Mouse (Mus musculus) 3134 (cell line): ENCODE data around the gene Rps6.

Source experiments
- DNase-seq: peaks from one replicate; pipeline ENCODE4 v3.0.0-alpha.2; 2011; ENCODE audit warnings: low spot score; ENCODE audit not compliant: insufficient read length; ENCODE audit errors: extremely low read depth

The Rps6 gene

DNA sequence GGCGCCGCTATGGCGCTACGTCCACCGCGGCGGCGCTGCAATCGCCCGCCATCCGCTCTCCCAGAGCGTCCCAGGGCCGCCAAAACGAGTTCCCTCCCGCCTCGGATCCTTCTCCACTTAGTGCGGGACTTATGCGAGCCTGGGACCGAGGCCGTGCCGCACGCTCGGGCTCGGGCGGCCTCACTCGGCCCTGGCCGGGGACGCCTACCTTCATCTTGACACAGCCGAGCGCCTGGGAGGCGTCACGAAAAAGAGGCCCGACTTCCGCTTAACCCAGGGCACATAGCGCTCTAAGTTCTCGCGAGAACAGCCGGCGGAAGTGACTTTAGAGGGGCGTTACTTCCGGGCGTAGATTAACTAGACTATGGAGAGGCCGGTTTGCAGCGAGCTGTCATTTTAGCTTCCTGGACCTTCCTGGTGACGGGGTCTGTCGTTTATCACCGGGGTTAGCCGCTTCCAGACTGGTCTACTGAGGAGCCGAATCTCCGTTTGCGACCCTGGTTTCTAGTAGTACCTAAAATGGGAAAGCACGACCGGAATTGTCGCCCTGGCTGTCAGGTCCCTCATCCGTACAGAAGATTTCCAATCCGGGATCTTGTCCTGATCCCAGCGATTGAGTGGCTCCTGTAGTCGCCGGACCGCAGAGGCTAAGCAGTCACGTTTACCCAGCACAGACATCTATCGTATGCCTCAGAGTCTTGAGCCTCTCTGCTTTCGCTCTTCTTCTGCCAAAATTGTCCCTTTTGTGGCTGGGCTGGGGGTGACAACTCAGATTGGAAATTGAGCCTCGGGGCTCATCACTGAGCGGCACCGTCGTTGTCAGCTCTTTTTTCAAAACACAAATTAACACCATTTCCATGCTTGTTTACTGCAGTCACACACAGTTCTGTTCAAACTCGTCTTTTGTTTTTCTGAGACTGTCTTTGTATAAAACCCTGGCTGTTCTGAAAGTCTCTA lies at the start of gene Rps6:
Gene Rps6, minus strand, starts transcription at position 300 of the 957 bp plus-strand sequence.
- peak; percentile 86 for DNase-seq

DNA sequence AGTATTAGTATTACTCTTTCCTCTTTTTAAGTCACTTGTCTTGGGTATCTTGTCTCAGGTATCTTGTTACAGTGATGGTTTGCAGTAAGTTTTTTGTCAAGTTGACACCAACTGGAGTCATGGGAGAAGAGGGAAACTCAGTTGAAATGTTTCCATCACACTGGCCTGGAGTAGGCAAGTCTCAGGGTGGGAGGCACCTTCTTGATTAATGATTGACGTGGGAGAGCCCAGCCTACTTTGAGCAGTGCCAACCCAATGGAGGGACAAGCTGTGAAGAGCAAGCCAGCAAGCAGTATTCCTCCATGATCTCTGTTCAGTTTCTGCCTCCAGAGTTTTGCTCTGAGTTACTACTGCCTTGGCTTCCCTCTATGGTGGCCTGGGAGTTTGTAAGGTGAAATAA lies 48.7 kb upstream of the Rps6 start:
- no peak for DNase-seq

DNA sequence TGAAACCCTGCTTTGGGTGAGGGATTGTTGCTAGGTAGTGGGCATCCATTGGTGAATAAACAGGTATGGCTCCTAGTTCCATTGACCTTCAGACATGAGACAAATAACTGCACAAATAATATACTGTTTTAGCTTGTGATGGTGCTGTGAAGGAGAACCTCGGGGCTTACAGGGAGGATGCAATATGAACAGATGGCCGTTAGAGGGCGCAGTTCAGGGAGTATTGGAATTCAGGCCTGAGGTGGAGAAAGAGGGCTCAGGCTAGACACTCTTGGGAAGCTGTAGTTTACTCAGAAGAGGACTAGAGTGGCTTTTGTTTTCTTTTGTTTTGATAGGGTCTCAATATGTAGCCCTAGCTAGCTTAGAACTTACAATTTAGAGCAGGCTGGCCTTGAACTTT lies 47.8 kb upstream of the Rps6 start:
- no peak for DNase-seq

DNA sequence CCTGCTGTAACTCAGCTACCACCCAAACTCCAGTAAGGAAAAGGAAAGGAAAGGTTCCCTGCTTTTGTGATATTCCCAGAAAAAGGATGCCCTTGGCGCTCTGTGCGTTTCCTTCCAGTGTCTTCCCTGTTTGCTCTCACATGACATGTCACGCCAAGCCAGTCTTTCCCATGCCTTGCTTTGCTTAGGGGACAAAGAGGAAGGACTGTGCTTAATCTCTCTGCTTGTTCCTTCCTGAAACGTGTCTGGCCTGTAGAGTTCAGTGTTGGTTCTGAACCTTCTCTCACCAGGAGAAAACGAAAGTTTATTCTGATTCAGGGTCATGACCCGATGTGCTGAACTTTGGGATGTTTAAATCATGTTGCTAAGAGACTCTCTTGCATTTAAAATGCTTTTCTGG lies 45.1 kb upstream of the Rps6 start:
- no peak for DNase-seq

DNA sequence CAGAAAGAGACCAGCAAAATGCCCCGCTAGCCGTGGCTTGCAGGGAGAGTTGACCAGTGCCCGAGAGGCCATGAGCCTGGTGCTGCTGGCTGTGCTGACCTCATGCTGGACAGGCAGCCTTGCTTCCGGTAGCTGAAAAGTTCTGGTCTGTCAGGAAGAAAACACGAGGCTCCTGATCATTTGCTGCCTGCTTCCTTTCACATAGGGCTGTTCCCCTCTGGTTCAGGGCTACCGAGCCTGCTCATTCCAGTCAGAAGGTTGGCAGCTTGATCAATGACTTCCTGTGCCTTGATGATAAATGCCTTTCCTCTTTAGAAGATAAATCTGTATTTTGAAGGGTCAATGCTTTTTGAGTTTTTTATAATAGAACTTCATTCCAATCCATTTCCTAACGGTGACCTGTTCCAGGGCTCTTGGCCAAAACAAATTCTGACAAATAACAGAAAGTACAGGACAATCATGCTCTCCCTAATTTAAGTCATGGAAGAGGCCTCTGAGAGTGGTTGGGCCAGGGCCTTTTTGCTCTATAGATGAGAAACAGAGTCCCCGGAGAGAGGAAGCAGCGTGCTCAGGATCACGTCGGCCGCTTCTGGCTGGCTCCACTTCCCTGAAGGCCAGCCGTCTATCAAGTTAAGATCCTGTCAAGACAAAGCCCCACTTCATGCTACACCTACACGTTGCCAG lies 41.7 kb upstream of the Rps6 start:
- DNase-seq = peak; percentile 13

DNA sequence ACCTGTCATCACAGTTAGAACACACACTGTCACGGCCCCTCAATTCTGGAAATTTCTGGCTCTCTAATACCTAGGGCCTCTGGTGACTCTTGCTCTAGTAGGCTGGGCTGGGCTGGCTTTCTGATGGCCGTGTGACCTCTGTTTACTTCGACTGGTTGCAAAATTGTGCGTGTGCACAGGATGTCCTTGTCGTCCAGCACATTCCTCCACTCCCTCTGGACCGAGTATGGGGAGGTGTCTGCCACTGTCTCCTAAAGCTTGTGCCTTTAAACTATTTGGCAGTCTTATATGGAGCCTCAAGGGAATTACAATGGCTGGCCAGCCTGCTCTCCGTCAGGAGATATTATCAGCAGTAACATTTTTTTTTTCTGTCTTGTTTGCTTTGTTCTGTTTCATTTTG lies 40.2 kb upstream of the Rps6 start:
- no peak for DNase-seq

DNA sequence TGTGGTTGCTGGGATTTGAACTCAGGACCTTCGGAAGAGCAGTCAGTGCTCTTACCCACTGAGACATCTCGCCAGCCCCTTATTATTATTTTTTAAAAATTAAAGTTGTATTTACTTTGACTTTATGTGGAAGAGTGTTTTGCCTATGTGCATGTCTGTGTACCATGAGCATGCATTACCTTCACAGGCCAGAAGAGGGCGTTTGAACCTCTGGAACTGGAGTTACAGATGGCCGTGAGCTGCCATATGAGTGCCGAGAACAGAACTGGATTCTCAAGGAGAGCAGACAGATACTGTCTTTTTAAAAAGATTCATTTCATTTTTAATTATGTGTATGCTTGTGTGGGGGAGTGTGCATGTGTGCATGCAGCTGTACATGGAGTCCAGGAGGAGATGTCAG lies 30.7 kb upstream of the Rps6 start:
- no peak for DNase-seq

DNA sequence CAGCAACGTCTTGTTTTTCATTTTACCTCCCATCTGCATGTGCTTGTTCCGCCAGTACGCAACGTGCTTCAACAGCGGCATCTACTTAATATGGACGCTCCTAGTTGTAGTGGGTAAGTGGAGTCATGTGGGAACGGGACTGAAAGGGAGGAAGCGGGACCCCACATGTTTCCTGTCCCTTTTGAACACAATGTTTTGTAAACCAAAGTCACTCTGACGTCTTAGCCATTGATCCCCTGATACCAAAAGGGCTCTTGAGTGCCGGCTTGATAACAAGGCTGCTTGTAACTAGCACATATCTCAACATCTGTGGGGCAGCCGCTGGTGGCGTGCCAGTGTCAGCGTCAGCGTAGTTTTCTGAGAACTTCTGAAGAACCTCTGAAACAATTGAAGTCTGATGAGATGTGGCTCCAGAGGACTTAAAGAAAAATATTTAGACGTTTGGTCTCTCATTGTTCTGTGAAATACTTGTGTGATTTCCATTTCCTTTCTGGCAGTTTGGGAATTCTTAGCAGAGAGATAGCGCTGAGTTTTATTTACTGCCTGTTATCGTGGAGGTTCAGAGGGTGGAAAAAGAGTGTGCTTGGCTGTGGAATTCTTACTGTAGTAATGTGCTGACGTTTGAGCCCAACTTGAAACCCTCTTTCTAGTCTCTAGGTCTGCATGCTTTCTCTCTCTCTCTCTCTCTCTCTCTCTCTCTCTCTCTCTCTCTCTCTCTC lies 29.1 kb upstream of the Rps6 start:
- no peak for DNase-seq

DNA sequence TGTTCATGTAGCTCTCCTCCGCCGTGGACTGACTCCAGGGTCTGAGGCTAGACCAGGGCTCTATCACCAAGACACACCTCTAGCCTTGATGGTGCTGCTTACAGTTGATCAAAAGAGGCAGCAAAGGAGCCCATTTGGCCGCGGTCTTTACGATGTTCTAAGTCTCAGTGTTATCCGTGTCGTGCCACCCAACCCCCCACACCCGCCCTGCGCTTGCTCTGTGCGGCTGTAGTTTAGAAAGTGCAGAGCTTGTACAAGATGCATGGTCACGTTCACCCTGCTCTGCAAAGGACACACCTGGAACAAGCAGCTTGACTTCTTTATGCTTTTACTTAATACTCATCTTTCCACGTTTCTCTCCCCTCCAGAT lies 28.6 kb upstream of the Rps6 start:
- DNase-seq = no peak

DNA sequence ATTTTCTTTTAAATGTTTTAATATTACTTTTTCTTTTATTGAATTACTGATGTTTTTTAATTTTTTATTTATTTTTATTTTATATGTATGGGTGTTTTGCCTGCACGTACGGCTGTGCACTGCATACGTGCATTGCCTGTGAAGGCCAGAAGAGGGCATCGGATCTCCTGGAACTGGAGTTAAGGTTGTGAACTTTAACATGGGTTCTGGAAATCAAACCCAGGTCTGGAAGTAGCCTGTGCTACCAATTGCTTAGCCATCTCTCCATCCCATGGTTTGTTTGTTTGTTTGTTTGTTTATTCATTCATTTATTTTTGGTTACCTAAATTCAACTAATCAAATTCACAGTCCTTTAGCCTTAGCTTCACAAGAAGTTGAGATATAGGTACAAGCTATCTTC lies 27.7 kb upstream of the Rps6 start:
- DNase-seq = no peak

DNA sequence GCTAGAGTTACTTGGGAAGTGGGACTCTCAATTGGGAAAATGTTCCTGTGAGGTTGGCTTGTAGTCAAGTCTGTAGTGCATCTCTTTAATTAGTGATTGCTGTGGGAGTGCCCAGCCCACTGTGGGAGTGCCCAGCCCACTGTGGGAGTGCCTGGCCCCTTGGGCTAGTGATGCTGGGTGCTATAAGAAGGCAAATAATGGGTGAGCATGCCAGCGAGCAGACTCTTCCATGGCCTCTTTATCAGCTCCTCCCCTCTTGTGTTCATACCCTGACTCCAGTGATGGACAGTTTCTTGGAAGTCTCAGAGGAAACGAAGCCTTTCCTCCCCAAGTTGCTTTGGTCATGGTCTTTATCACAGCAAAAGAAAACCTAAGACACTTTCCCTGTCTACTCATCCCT lies 25.2 kb upstream of the Rps6 start:
- no peak for DNase-seq

DNA sequence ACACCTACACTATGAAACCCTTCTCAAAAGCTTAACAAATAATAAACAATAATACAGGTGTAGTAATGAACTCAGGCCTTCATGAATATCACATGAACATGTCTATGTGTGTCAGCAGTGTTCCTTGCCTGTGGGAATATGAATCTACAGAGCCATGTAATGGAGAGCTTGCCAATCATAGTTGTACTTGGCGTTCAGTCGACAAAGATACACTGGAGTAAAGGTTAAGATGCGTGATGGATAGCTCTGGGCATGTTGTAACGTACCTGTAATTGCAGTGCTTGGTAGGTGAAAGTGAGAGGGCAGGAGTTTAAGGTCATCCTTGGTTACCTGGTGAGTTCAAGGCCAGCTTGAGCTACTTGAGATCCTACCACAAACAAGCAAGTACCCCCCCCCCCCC lies 24.0 kb upstream of the Rps6 start:
- DNase-seq = no peak

DNA sequence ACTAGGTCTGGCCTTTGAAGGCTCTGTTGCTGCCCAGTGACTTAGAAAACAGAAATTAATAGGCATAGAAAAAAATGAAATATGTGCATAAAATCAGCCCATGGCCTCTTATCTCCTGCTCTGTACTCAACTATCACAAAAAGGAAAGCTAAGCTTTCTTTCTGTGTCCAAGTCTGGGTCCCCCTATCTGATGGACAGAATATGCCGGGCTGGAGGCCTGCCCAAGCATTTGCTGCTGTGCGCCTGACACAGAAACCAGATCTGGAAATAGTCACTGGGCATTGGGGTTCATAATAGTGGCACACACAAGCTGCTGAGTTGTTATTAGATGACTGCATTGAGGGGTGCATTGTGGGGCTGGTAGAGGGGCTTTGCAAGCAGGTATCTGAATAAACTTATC lies 22.3 kb upstream of the Rps6 start:
- DNase-seq = no peak

DNA sequence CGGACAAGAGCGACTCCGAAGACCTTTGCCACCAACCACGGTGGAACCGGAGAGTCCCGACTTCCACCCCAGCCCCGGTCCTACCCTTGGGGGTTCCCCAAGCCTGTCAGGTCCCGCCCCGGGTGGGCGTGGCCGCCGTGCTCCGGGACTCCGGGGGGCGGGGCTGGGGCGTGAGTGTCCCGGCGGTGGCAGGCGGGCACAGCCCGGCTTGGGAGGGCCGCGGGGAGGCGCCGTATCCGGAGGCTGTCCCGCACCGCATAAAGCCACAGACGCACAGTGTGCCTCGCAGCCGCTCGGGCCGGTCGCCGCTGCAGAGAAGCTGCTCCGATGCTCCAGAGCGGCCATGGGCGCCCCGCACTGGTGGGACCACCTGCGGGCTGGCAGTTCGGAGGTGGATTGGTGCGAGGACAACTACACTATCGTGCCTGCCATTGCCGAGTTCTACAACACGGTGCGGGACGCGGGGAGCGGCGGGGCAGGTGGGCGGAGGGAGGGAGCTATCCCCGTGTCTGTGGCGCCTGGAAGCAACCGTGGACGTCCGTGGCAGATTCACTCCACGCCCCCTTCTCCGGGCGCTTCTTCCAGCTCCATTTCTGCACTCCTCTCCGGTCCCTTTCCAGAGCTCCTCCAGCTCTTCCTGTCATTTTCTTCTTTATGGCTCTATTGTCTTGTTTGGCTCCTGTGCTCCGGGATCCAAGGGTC lies 17.1 kb upstream of the Rps6 start, which contains the start of gene Acer2:
Gene Acer2, plus strand, starts transcription at position 251 of the 702 bp plus-strand sequence.
- DNase-seq = no peak

DNA sequence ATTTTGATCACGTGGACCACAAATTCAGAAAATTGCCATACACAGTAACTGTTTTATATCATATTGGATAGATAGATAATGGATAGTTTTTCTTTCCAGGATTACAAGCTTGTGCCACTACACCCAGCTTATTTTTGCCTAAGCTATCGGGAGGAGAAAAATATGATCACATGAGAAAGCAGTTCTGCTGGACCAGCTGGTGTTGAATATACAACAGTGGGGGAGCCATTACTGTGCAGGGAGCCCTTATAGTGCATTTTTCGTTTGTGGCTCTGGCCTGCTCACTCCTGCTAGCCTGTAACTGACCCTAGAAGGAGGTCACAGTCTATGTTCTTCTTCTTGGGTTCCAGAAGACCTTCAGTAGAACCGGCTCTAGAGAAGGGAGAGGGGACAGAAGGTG lies 15.9 kb upstream of the Rps6 start:
- no peak for DNase-seq

DNA sequence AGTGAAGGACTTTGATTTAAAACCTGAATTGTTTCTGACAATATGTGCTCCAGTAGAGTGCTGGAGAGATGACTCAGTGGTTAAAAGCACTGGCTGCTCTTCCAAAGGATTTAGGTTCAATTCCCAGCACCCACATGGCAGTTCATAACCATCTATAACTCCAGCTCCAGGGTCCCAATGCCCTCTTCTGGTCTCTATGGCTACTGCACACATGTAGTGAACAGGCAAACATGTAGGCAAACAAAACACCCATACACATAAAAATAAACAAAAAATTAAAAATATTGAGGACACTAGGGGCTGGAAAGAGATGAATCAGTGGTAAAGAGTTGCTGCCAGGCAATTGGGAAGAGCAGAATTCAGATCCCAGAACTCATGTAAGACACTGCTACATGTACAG lies 14.8 kb upstream of the Rps6 start:
- no peak for DNase-seq

DNA sequence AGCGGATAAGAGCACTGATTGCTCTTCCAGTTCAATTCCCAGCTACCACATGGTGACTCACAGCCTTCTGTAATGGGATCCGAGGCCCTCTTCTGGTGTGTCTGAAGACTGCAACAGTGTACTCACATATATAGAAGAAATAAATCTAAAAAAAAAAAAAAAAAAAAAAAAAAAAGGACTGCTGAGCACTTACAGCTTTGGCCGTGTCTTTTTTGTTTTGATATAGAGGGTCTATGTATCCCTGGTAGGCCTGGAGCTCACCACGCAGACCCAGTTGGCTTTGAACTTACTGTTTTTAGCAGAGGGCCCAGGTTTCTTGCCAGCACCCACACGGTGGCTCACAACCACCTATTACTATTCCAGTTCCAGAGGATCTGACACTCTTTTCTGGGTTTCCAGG lies 6.9 kb upstream of the Rps6 start:
- DNase-seq = no peak

DNA sequence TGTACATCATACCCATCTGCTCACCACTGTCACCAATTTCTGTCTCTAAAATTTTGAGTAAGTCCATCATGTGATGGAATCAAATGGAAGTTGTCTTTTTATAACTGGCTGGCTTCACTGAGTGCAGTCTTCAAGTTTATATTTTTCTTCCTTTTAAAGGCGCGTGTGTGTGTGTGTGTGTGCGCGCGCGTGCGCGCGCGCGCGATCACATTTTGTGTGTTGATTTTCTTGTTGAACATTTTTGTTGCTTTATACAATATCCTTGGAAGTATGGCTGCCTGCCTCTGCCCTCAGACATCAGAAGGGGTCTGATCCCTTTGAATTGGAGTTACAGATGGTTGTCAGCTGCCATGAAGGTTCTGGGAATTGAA lies 843 bp upstream of the Rps6 start:
- no peak for DNase-seq

DNA sequence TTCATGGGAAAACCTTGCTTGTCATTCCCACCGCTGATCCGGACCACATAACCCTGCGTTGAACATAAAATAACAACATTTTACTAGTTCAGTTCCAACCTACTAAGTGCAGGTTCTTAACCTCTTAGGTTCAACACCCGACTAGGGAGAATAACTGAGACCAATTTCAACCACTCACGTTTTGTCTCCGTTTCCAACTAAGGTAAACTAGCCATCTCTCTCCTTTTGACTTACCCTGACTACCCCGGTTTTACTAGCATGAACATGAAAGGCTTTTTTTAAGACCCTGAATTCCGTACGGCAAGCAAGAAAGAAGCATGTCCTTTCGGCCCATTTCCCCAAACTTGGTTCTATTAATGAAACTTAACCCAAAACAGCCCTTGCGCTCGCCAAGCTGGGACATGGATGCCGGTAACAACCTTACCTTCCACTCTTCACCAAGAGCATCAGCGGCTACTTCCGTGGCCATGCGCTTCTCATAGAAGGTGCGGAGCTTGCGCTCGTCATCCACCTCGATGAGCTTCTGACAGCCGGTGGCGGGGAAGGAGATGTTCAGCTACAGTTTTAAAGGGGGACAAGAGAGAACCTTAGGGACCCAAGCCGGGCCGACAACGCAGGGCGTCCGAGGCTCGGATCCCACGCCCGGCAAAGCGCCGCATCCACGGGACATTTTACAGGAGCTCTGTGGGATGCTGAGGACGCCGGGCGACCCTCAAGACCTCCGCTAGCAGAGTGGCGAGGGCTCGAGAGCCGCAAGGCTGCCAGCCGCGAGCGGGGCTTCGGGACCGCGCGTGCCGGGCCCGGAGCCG lies 704 bp downstream of the Rps6 start:
- peak; percentile 35 for DNase-seq
